Mouse (Mus musculus) erythroblast, embryonic 14.5 days (primary cell): ENCODE data around the gene Nutm1.

Experiments used
- GATA1 ChIP-seq: IDR thresholded peaks from 2 replicates; pipeline ENCODE4 v1.6.1; 2012; ENCODE audit warnings: low read length, inconsistent platforms, mixed read lengths
- TAL1 ChIP-seq: IDR thresholded peaks from 3 replicates; pipeline ENCODE4 v1.6.1; 2012; ENCODE audit warnings: low read length, inconsistent platforms, mixed read lengths

GRCm38 (mm10) chr2:112222607-112223006 lies 36.5 kb downstream of the Nutm1 start:
- no peak for TF ChIP-seq GATA1
- no peak for TF ChIP-seq TAL1
